Mouse (Mus musculus): Measurements from ENCODE around the gene Pcbd1. TPM values are rescaled to one million over a fixed set of nuclear protein-coding genes. Genes with fewer than 3 reads are reported as not detected.

Pcbd1 gene
- not detected in 2 replicates for polyA plus RNA-seq (2012; ENCODE audit: insufficient read depth, insufficient read length, missing spikeins)

DNA sequence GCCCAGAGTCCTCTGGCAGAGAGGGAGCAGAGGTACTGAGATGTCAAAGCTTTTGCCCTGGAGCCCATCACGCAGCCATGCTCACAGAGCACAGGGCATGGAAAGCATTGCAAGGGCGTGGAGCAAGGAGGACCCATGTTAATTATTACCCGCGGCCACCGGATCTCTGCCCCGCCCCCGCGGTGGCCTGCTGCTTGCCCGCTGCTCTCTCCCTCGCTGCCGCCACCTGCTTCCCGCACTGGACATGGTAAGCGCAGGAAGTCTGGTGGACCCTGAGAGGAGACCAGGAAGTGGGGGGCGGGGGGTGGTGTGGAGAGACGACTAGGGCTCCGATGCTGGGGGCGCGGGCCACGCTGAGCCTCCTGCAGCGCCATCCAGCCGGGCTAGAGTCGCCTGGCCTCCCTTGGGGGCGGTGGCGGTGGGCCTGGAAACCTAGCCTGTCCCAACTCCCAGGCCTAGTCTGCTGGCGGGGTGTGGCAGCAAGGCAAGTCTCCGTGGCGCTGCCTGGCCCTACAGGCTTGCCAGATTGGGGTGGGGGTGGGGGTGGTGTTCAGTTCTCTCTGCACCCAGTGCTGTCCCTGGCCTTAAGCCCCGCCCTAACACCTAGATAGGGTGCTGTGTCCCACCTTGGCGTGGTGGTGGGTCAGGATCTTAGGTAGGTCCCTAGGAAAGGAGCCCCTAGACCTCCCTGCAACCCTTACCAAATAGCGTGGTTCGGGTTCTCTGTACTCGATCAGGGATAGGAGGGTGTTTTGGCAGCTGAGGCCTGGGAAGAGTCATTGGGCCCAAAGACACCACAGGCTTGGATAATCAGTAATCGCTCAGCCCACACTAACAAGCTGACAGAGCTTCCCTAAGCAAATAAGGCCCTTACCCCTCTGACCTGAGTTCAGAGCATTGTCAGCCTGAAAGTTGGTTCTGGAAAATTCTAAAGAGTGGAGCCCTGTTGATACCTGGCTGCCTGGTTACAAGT lies at the start of gene Pcbd1:
Pcbd1 (plus strand) TSS at position 162 of the 973 bp plus-strand sequence.
- TF ChIP-seq POLR2A (IDR thresholded peaks at IDR 0.05; ENCODE audit: borderline replicate concordance, low read depth, low read length), result no peak
- no peak for TF ChIP-seq CTCF (IDR thresholded peaks at IDR 0.05; ENCODE audit: low read depth, low read length)
- Histone ChIP-seq H3K4me1 (ENCODE audit: control insufficient read depth, insufficient read depth, low read length) (no peaks in the 10 kb centered on the region), H3K4me3 (ENCODE audit: insufficient read depth, low read length) (no peak within 1 kb of the TSS), H3K27ac (ENCODE audit: insufficient read depth, low read depth, low read length) (no peak within 1 kb of the TSS)

DNA sequence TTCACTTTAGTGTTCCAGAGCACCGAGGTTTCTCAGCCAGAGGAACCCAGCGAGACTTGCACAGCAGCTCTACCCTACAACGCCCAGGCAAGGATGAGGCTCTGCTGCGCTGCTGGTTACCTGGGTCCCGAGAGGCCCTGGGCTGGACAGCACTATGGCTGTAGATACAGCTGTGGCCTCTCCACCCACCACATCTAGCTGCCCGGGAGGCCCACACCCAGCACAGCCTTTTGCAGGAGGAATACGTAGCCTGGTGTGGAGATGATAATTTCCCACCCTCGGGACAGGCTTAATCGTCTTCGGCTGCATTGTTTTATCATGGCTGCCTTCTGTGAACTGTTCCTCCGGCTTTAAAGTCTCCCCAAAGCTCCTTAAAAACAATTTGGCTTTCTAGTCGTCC lies 49.5 kb upstream of the Pcbd1 start:
- no peak overlapping the region for H3K4me3 ChIP-seq (ENCODE audit: insufficient read depth, low read length)
- H3K27ac ChIP-seq (ENCODE audit: insufficient read depth, low read depth, low read length), result no peak overlapping the region
- TF ChIP-seq POLR2A (IDR thresholded peaks at IDR 0.05; ENCODE audit: borderline replicate concordance, low read depth, low read length) (no peak), CTCF (IDR thresholded peaks at IDR 0.05; ENCODE audit: low read depth, low read length) (no peak)

DNA sequence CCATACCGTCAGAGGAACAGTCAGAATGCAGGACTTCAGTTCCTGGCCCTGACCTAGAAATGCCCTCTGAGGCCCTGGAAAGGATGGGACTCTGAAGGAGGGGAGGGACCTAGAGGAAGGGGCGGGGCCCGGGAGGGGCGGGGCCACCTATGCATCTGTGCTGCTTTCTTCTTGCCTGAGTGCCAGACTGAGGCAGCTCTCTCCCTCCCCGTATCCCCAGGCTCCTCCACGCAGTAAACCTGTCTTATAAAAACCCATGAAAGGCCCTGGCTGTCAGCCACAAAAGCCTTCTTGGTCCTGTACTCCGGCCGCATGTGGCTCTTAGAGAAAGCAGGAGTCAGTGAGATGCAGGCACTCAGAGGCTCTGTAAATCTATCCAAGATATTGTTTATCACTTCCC lies 44.0 kb upstream of the Pcbd1 start:
- no peaks in the 10 kb centered on the region for H3K4me1 ChIP-seq (ENCODE audit: control insufficient read depth, insufficient read depth, low read length)
- TF ChIP-seq POLR2A (IDR thresholded peaks at IDR 0.05; ENCODE audit: borderline replicate concordance, low read depth, low read length) (no peak), CTCF (IDR thresholded peaks at IDR 0.05; ENCODE audit: low read depth, low read length) (no peak)
- H3K4me3 ChIP-seq (ENCODE audit: insufficient read depth, low read length), result no peak overlapping the region
- no peak overlapping the region for H3K27ac ChIP-seq (ENCODE audit: insufficient read depth, low read depth, low read length)

More for the DNA sequence above, 49.5 kb upstream of the Pcbd1 start:
- no peaks in the 10 kb centered on the region for H3K4me1 ChIP-seq (ENCODE audit: control insufficient read depth, insufficient read depth, low read length)

DNA sequence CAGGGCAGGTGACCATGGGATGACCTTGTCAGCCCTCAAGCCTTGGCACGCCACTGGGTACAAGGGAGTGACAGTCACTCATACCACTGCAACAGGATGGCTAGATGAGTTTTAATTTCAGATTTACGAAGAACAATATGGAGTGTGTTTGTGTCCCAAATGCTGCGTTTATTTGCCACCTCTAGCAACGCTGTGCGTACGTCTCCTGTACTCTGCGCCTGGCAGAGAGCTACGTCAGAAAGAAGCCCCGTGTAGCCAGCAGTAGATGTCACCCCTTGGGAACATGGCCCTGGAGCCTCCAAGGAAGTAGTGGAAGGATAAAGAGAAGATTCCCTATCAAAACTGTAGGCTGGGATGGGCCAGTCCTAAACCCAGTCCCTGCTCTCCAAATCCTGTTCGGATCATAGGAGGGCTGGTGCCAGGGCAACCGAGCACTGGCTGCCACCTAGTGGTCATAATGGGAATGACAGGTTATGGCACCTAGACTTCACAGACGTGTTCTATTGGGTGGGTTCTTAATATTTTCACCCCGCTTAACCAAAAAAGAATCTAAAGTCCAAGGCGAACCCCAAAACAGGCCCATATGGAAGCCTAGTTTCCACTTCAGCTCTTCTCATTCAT lies 37.0 kb upstream of the Pcbd1 start:
- Histone ChIP-seq H3K4me1 (ENCODE audit: control insufficient read depth, insufficient read depth, low read length) (no peaks in the 10 kb centered on the region), H3K4me3 (ENCODE audit: insufficient read depth, low read length) (no peak overlapping the region), H3K27ac (ENCODE audit: insufficient read depth, low read depth, low read length) (no peak overlapping the region)
- TF ChIP-seq CTCF (IDR thresholded peaks at IDR 0.05; ENCODE audit: low read depth, low read length) (peak; percentile 88), POLR2A (IDR thresholded peaks at IDR 0.05; ENCODE audit: borderline replicate concordance, low read depth, low read length) (no peak)

DNA sequence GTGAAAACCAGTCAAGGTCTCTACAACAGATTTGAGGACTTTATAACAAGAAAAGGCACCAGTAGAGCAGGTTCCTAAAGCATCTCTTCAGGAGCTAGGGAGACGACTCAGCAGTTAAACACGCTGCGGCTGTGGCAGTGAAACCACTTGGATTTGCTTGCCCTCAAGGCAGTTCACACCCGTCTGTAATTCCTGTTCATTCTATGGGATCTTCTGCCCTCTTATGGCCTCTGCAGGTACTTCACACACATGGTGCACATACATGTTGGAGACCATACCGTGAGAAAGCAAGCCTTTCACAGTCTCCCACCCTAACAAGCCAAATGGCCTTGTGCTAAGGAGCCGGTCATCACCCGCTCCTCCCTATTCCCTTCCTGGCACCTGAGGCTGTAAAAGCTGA lies 32.5 kb upstream of the Pcbd1 start:
- H3K4me3 ChIP-seq (ENCODE audit: insufficient read depth, low read length), result no peak overlapping the region
- no peak for TF ChIP-seq CTCF (IDR thresholded peaks at IDR 0.05; ENCODE audit: low read depth, low read length)
- no peak for TF ChIP-seq POLR2A (IDR thresholded peaks at IDR 0.05; ENCODE audit: borderline replicate concordance, low read depth, low read length)
- no peaks in the 10 kb centered on the region for H3K4me1 ChIP-seq (ENCODE audit: control insufficient read depth, insufficient read depth, low read length)
- no peak overlapping the region for H3K27ac ChIP-seq (ENCODE audit: insufficient read depth, low read depth, low read length)

DNA sequence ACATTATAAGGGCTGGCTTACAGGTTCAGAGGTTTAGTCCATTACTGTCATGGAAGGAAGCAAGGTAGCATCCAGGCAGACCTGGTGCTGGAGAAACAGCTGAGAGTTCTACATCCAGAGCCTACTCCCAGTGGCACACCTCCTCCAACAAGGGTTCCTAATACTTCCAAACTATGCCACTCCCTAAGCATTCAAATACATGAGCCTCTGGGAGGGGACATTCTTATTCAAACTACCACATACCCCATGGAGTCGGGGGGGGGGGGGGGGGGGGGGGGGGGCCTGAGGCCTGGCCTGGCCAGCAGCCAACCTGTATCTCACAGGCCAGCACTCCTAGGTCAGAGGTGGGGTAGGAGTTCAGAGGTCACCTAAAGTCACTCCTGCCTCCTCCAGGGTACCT lies 30.0 kb upstream of the Pcbd1 start:
- TF ChIP-seq CTCF (IDR thresholded peaks at IDR 0.05; ENCODE audit: low read depth, low read length), result no peak
- TF ChIP-seq POLR2A (IDR thresholded peaks at IDR 0.05; ENCODE audit: borderline replicate concordance, low read depth, low read length), result no peak
- Histone ChIP-seq H3K4me3 (ENCODE audit: insufficient read depth, low read length) (no peak overlapping the region), H3K27ac (ENCODE audit: insufficient read depth, low read depth, low read length) (no peak overlapping the region), H3K4me1 (ENCODE audit: control insufficient read depth, insufficient read depth, low read length) (no peaks in the 10 kb centered on the region)

DNA sequence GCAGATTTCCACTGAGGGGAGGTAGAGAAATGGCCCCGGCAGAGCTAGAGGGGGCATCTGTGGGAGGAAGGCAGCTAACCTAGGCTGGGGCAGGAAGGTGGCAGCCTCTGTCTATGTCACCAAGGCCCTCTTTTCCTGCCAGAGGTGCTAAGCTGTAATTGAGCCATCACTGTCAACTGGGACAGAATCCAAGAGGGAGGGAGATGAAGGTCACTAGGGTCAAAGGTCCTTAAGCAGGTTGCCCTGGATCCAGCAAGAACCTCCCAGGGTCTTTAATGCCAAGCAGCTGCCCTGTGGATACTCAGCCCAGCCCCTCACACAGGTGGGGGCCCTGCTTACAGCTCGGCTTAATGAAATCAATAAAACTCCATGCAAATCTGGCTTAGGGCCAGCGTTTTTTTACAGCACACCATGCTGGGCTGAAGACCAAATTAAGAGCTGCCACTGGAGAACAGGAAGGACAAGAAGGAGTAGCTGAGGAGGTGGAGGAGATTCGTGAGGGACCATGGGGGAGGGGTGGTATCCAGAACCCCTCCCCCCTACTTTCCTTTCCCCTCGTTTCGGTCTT lies 29.5 kb upstream of the Pcbd1 start:
- Histone ChIP-seq H3K4me1 (ENCODE audit: control insufficient read depth, insufficient read depth, low read length) (no peaks in the 10 kb centered on the region), H3K27ac (ENCODE audit: insufficient read depth, low read depth, low read length) (no peak overlapping the region), H3K4me3 (ENCODE audit: insufficient read depth, low read length) (no peak overlapping the region)
- TF ChIP-seq CTCF (IDR thresholded peaks at IDR 0.05; ENCODE audit: low read depth, low read length) (no peak), POLR2A (IDR thresholded peaks at IDR 0.05; ENCODE audit: borderline replicate concordance, low read depth, low read length) (no peak)

DNA sequence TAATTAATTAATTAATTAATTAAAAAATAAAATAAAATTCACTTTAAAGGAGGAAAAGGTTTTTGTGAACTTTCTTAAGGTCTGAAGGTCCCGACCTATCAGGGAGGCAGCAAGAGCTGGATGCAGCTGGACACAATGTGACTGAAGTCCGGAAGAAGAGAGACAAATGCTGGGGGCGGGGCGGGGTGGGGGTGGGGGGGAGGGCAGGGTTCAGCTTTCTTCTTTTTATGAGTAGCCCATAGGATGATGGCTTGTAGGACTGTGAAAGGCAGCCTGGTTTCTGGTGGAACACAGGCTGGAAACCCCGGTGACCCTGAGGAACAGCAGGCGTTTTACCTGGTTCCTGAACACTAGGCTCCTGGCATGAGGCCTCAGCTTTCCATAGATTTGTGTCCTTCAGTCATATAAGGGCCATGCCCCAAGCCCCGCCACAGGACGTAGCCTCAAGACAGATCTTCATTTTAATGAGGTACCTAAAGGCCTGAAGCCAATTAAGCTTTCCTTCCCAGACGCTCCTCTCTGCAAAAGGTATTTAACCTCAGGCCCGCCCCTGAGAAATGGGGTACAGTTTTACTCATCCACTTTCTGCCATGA lies 25.8 kb upstream of the Pcbd1 start:
- no peak for TF ChIP-seq POLR2A (IDR thresholded peaks at IDR 0.05; ENCODE audit: borderline replicate concordance, low read depth, low read length)
- no peak for TF ChIP-seq CTCF (IDR thresholded peaks at IDR 0.05; ENCODE audit: low read depth, low read length)
- H3K27ac ChIP-seq (ENCODE audit: insufficient read depth, low read depth, low read length), result no peak overlapping the region
- peaks cover 5% of the 10 kb centered on the region; the same call in 1 of the 2 replicates for H3K4me1 ChIP-seq (ENCODE audit: control insufficient read depth, insufficient read depth, low read length)
- no peak overlapping the region for H3K4me3 ChIP-seq (ENCODE audit: insufficient read depth, low read length)

DNA sequence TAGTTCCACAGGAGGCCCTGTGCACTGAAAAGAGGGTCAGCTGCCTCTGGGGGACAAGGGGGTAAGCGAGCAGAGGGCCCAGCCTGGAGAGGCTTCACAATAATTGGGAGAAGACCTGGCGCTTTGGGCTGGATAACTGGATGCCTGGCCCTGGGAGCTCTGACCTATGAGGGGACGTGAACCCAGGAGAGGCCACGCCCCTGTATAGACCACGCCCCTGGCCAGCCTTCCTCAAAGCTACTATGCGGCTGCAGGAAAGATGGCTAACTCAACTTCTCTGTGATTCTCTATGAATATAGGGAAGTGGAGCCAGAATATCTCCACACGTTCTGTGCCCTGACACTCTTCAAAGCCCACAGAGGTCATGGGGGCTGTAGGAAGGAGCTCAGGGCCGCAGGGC lies 24.5 kb upstream of the Pcbd1 start:
- H3K4me3 ChIP-seq (ENCODE audit: insufficient read depth, low read length), result no peak overlapping the region
- TF ChIP-seq CTCF (IDR thresholded peaks at IDR 0.05; ENCODE audit: low read depth, low read length), result no peak
- no peak for TF ChIP-seq POLR2A (IDR thresholded peaks at IDR 0.05; ENCODE audit: borderline replicate concordance, low read depth, low read length)
- peaks cover 5% of the 10 kb centered on the region; the same call in 1 of the 2 replicates for H3K4me1 ChIP-seq (ENCODE audit: control insufficient read depth, insufficient read depth, low read length)
- H3K27ac ChIP-seq (ENCODE audit: insufficient read depth, low read depth, low read length), result no peak overlapping the region
